Mouse (Mus musculus) ES-Bruce4 (cell line): Measurements from ENCODE around the gene Gas7.

Experiments
- CTCF ChIP-seq: IDR thresholded peaks from one replicate; pipeline ENCODE4 v1.8.1; 2011; ENCODE audit warnings: low read depth, low read length
- EP300 ChIP-seq: IDR thresholded peaks from 2 replicates; pipeline ENCODE4 v1.6.1; 2011; ENCODE audit warnings: low read depth, low read length; ENCODE audit not compliant: insufficient read depth
- POLR2A ChIP-seq: IDR thresholded peaks from one replicate; pipeline ENCODE4 v1.8.1; 2011; ENCODE audit warnings: low read length; ENCODE audit not compliant: insufficient read depth

DNA sequence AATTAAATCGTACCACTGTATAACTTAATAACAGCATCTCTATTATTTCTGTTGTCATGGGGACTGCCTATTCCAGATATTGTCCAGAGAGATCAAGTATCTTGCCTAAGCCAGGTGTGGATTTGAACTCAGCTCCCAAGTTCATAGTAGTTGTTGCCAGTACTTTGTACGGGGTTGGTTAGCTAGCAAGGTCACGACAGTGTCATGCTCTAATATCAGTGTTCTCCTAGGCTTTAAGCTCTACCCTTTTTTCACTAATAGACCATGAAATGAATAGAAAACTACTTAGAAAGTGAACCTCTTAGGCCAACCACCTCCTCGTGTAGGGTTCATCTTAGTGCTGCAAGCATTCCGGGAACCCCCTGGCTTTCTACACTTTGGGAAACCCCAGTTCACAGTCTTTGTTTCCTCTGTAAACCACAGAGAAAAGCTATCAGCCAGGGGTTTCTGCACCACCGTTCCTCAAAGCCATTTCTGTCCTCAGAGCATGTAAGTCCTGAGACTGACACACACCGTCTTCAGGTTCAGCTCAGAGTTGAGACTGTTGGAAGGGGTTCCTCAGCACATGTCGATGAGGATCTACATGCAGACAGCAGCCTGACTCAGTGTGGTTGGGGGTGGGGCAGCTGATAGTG, 108.9 kb downstream of the Gas7 start:
- TF ChIP-seq EP300: no peak
- TF ChIP-seq CTCF: no peak
- TF ChIP-seq POLR2A: no peak
